Mouse (Mus musculus) limb, embryonic 10.5 days (tissue): ENCODE data around the gene Setd5. TPM values are rescaled to one million over a fixed set of nuclear protein-coding genes. Genes with fewer than 3 reads are reported as not detected.
A peak's percentile ranks its signal among the peaks of the same experiment; 100 is the strongest.

Experiments used
- DNase-seq: peaks from one replicate; pipeline ENCODE4 v3.0.0-alpha.2; 2017; ENCODE audit warnings: low spot score
- H3K27ac ChIP-seq: fragments of 300-500 bp; sonication (generic); 2 replicates; pipeline ENCODE4 v1.5.1; 2016; ENCODE audit warnings: mild to moderate bottlenecking
- H3K27me3 ChIP-seq: fragments of 300-500 bp; sonication (generic); 2 replicates; pipeline ENCODE4 v1.6.1; 2016; ENCODE audit warnings: low read depth, mild to moderate bottlenecking; ENCODE audit not compliant: poor library complexity, severe bottlenecking
- H3K36me3 ChIP-seq: fragments of 300-500 bp; sonication (generic); 2 replicates; pipeline ENCODE4 v1.6.1; 2016; ENCODE audit warnings: mild to moderate bottlenecking, moderate library complexity
- H3K4me1 ChIP-seq: fragments of 300-500 bp; sonication (generic); 2 replicates; pipeline ENCODE4 v1.6.1; 2016
- H3K4me3 ChIP-seq: fragments of 300-500 bp; sonication (generic); 2 replicates; pipeline ENCODE4 v1.5.1; 2016; ENCODE audit warnings: mild to moderate bottlenecking, moderate library complexity
- H3K9me3 ChIP-seq: fragments of 300-500 bp; sonication (generic); replicated peaks from 2 replicates; pipeline ENCODE4 v1.6.1; 2016; ENCODE audit warnings: mild to moderate bottlenecking
- WGBS: fragments of 180-500 bp; shearing (Covaris S2); methylation state at CpG from one replicate; pipeline ENCODE4 v1.1.7; 2016; 5-methylcytosine and 5-hydroxymethylcytosine counted together
- polyA plus RNA-seq: library from polyadenylated mRNA; unstranded; fragments of >200 nt; fragmentation: Nextera tagmentation; extraction: Ambion mirVana; gene quantifications from 2 replicates; pipeline ENCODE4 v1.2.1, GENCODE M21; 2016

The Setd5 gene
- polyA plus RNA-seq, 1 experiment from 2014 or later, result 92.0 TPM

- 80% methylated on average over 17 of the region's 17 CpGs for WGBS
- Histone ChIP-seq H3K9me3 (peaks cover 2% of the 10 kb centered on the region; the same call in 1 of the 2 replicates), H3K27me3 (no peaks in the 10 kb centered on the region), H3K4me3 (no peak overlapping the region), H3K36me3 (no peaks in the 10 kb centered on the region), H3K4me1 (peaks cover 9% of the 10 kb centered on the region; the same call in 1 of the 2 replicates), H3K27ac (no peak overlapping the region)
- DNase-seq, result no peak
These were observed 89.6 kb downstream of the Setd5 start for GRCm38 (mm10) chr6:113166661-113167251.

- Histone ChIP-seq H3K27me3 (no peaks in the 10 kb centered on the region), H3K9me3 (no peaks in the 10 kb centered on the region), H3K27ac (no peak overlapping the region), H3K36me3 (no peaks in the 10 kb centered on the region), H3K4me3 (no peak overlapping the region), H3K4me1 (peaks cover 10% of the 10 kb centered on the region; the same call in 1 of the 2 replicates)
- no peak for DNase-seq
- 92% methylated on average over 7 of the region's 7 CpGs for WGBS
These were observed 91.3 kb downstream of the Setd5 start for GRCm38 (mm10) chr6:113168316-113168975.

- DNase-seq, result no peak
- H3K4me3 ChIP-seq, result no peak overlapping the region
- no peaks in the 10 kb centered on the region for H3K27me3 ChIP-seq
- H3K27ac ChIP-seq, result no peak overlapping the region
- peaks cover 10% of the 10 kb centered on the region; the same call in 1 of the 2 replicates for H3K4me1 ChIP-seq
- no peaks in the 10 kb centered on the region for H3K36me3 ChIP-seq
- WGBS, result 77% methylated on average over 3 of the region's 3 CpGs
- H3K9me3 ChIP-seq, result no peaks in the 10 kb centered on the region
These were observed 92.7 kb downstream of the Setd5 start for GRCm38 (mm10) chr6:113169852-113170251.

GRCm38 (mm10) chr6:113170651-113171050, 93.5 kb downstream of the Setd5 start:
- no peak overlapping the region for H3K27ac ChIP-seq
- H3K4me1 ChIP-seq, result peaks cover 10% of the 10 kb centered on the region; the same call in 1 of the 2 replicates
- no peaks in the 10 kb centered on the region for H3K27me3 ChIP-seq
- no peak overlapping the region for H3K4me3 ChIP-seq
- H3K9me3 ChIP-seq, result no peaks in the 10 kb centered on the region
- 95% methylated on average over 8 of the region's 8 CpGs for WGBS
- DNase-seq, result no peak
- H3K36me3 ChIP-seq, result no peaks in the 10 kb centered on the region

GRCm38 (mm10) chr6:113172011-113172410, 94.8 kb downstream of the Setd5 start:
- Histone ChIP-seq H3K9me3 (no peaks in the 10 kb centered on the region), H3K36me3 (no peaks in the 10 kb centered on the region), H3K27me3 (no peaks in the 10 kb centered on the region), H3K4me1 (peaks cover 10% of the 10 kb centered on the region; the same call in 1 of the 2 replicates), H3K4me3 (no peak overlapping the region), H3K27ac (no peak overlapping the region)
- no peak for DNase-seq

- H3K27me3 ChIP-seq, result no peaks in the 10 kb centered on the region
- no peaks in the 10 kb centered on the region for H3K36me3 ChIP-seq
- H3K9me3 ChIP-seq, result no peaks in the 10 kb centered on the region
- peak; percentile 64 for DNase-seq
- WGBS, result 45% methylated on average over 1 of the region's 1 CpGs
- peaks cover 10% of the 10 kb centered on the region; the same call in 1 of the 2 replicates for H3K4me1 ChIP-seq
- no peak overlapping the region for H3K27ac ChIP-seq
- H3K4me3 ChIP-seq, result no peak overlapping the region
These were observed 95.4 kb downstream of the Setd5 start for GRCm38 (mm10) chr6:113172568-113172967.

- H3K36me3 ChIP-seq, result no peaks in the 10 kb centered on the region
- H3K9me3 ChIP-seq, result no peaks in the 10 kb centered on the region
- no peak overlapping the region for H3K4me3 ChIP-seq
- H3K27ac ChIP-seq, result no peak overlapping the region
- H3K27me3 ChIP-seq, result peaks cover 6% of the 10 kb centered on the region; the same call in 1 of the 2 replicates
- no peak for DNase-seq
- H3K4me1 ChIP-seq, result peaks cover 10% of the 10 kb centered on the region; the same call in 1 of the 2 replicates
- 94% methylated on average over 3 of the region's 3 CpGs for WGBS
These were observed 98.3 kb downstream of the Setd5 start for GRCm38 (mm10) chr6:113175469-113175868.

GRCm38 (mm10) chr6:113176613-113177012, 99.4 kb downstream of the Setd5 start:
- peaks cover 6% of the 10 kb centered on the region; the same call in 1 of the 2 replicates for H3K27me3 ChIP-seq
- H3K9me3 ChIP-seq, result no peaks in the 10 kb centered on the region
- no peak for DNase-seq
- WGBS, result 88% methylated on average over 8 of the region's 8 CpGs
- H3K4me1 ChIP-seq, result peaks cover 3% of the 10 kb centered on the region; the same call in 1 of the 2 replicates
- no peaks in the 10 kb centered on the region for H3K36me3 ChIP-seq
- H3K4me3 ChIP-seq, result no peak overlapping the region
- no peak overlapping the region for H3K27ac ChIP-seq

- Histone ChIP-seq H3K4me3 (no peak overlapping the region), H3K9me3 (no peaks in the 10 kb centered on the region), H3K27me3 (peaks cover 6% of the 10 kb centered on the region; the same call in 1 of the 2 replicates), H3K27ac (no peak overlapping the region), H3K36me3 (no peaks in the 10 kb centered on the region), H3K4me1 (no peaks in the 10 kb centered on the region)
- no peak for DNase-seq
- 28% methylated on average over 14 of the region's 14 CpGs for WGBS
These were observed 101.4 kb downstream of the Setd5 start for GRCm38 (mm10) chr6:113178286-113179194.

GRCm38 (mm10) chr6:113179195-113179733, 102.1 kb downstream of the Setd5 start:
- Histone ChIP-seq H3K27ac (no peak overlapping the region), H3K9me3 (no peaks in the 10 kb centered on the region), H3K4me1 (no peaks in the 10 kb centered on the region), H3K36me3 (no peaks in the 10 kb centered on the region), H3K27me3 (peaks cover 6% of the 10 kb centered on the region; the same call in 1 of the 2 replicates), H3K4me3 (no peak overlapping the region)
- 51% methylated on average over 4 of the region's 4 CpGs for WGBS
- no peak for DNase-seq

GRCm38 (mm10) chr6:113184163-113184562, 107.0 kb downstream of the Setd5 start:
- no peak for DNase-seq
- H3K4me3 ChIP-seq, result no peak overlapping the region
- no peaks in the 10 kb centered on the region for H3K36me3 ChIP-seq
- WGBS, result 79% methylated on average over 9 of the region's 9 CpGs
- H3K4me1 ChIP-seq, result no peaks in the 10 kb centered on the region
- H3K27me3 ChIP-seq, result peaks cover 6% of the 10 kb centered on the region; the same call in 1 of the 2 replicates
- no peak overlapping the region for H3K27ac ChIP-seq
- no peaks in the 10 kb centered on the region for H3K9me3 ChIP-seq

- H3K27me3 ChIP-seq, result no peaks in the 10 kb centered on the region
- DNase-seq, result no peak
- H3K27ac ChIP-seq, result no peak overlapping the region
- H3K9me3 ChIP-seq, result no peaks in the 10 kb centered on the region
- no peaks in the 10 kb centered on the region for H3K4me1 ChIP-seq
- H3K4me3 ChIP-seq, result no peak overlapping the region
- 84% methylated on average over 21 of the region's 21 CpGs for WGBS
- H3K36me3 ChIP-seq, result no peaks in the 10 kb centered on the region
These were observed 107.8 kb downstream of the Setd5 start for GRCm38 (mm10) chr6:113184866-113185525.
